Mouse (Mus musculus) spleen, postnatal 10 days (tissue): ENCODE results near the gene Olfr195.
"Not testable (repeated sequence)": the region's sequence is repeated elsewhere in the genome, so short reads cannot be mapped to it uniquely, and the experiment has no call there.

Experiments used
- DNase-seq, 2 experiments: peaks; one replicate each; pipeline ENCODE4 v3.0.0; 2021 to 2022; ENCODE audit warnings: low spot score in 2 of 2

Olfr195 gene

GRCm38 (mm10) chr16:59146746-59147145 is at the start of gene Olfr195:
Gene Olfr195 (plus strand): TSS chr16:59147046.
- DNase-seq = no peak

- no peak for DNase-seq
Measured at GRCm38 (mm10) chr16:59105312-59105711, 41.5 kb upstream of the Olfr195 start.

- DNase-seq = not testable (repeated sequence)
Measured at GRCm38 (mm10) chr16:59108522-59108921, 38.3 kb upstream of the Olfr195 start.

GRCm38 (mm10) chr16:59111781-59112180 is 35.1 kb upstream of the Olfr195 start, which contains the start of gene Olfr193:
Gene Olfr193 (minus strand): TSS chr16:59111881.
- DNase-seq = no peak

- DNase-seq = no peak
Measured at GRCm38 (mm10) chr16:59120969-59121368, 25.9 kb upstream of the Olfr195 start, which contains the start of gene Olfr194. Gene Olfr194 (minus strand): TSS chr16:59121069.

GRCm38 (mm10) chr16:59130740-59131139 is 16.1 kb upstream of the Olfr195 start:
- DNase-seq = no peak

- no peak for DNase-seq
Measured at GRCm38 (mm10) chr16:59141105-59141504, 5.7 kb upstream of the Olfr195 start.

GRCm38 (mm10) chr16:59151996-59152395 is 5.2 kb downstream of the Olfr195 start:
- DNase-seq = no peak

- no peak for DNase-seq
Measured at GRCm38 (mm10) chr16:59170354-59170753, 23.5 kb downstream of the Olfr195 start, which contains the start of gene Olfr196. Gene Olfr196 (minus strand): TSS chr16:59170454.
